Mouse (Mus musculus): Measurements from ENCODE around the gene Sytl2. TPM values are rescaled to one million over a fixed set of nuclear protein-coding genes. Genes with fewer than 3 reads are reported as not detected.
A peak's percentile ranks its signal among the peaks of the same experiment; 100 is the strongest.

The Sytl2 gene
- total and polyA plus RNA-seq, 3 experiments, result 0.85 TPM; not detected in 2

DNA sequence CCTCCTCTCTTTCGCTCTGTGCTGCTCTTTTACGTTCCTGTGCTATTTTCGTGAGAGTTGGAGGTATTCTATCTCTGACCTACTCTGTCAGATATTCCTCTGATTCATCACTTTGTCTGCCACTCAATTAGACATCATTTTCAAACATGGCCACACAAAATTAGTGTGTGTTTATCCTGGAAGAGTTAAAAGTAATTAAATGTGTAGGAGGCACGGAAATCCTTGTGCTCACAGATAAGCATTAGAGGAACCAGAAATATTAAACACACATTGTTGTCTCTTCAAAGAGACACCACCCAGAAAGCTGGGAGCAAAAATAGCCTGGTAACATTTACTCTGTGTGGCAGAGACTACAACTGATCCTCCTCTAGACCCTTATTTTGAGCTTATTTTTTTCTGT lies 138.0 kb downstream of the Sytl2 start:
- H3K9ac ChIP-seq (ENCODE audit: insufficient read depth, low read depth), result no peak overlapping the region
- H3K4me1 ChIP-seq (ENCODE audit: control insufficient read depth in 1 of 2, insufficient read depth in 2 of 2), result peaks cover 4 to 6% of the 10 kb centered on the region in 2 experiments; a peak in 2 of 4 replicates
- in situ Hi-C loops (cut with MboI; ENCODE audit: low pct_ligation_motif_present, low pct_unique_long_range_greater_than_20kb, low sequenced_read_pairs), result loop anchor here (25.0 kb wide), 1 partner anchor 428 kb away; no protein-coding TSS in a partner anchor
- no peak overlapping the region for H3K4me3 ChIP-seq (replicated peaks in 1 of 3; ENCODE audit: low read depth in 2 of 3, low read length in 2 of 3, poor library complexity in 1 of 3)
- peaks cover 0 to 8% of the 10 kb centered on the region in 2 experiments for H3K36me3 ChIP-seq (replicated peaks in 1 of 2; ENCODE audit: control insufficient read depth in 1 of 2, insufficient read depth in 1 of 2, low read length in 1 of 2)
- H3K9me3 ChIP-seq (replicated peaks; ENCODE audit: low read length), result no peaks in the 10 kb centered on the region
- no peak for TF ChIP-seq E2F4 (IDR thresholded peaks at IDR 0.05; ENCODE audit: insufficient replicate concordance, low read depth, low read length)
- dilution Hi-C loops (cut with MboI; ENCODE audit: extremely low pct_ligation_motif_present, extremely low pct_unique_long_range_greater_than_20kb, low sequenced_read_pairs), result no loop called here
- no peak for DNase-seq (ENCODE audit: extremely low read depth)
- peaks cover 20% of the 10 kb centered on the region for H3K79me2 ChIP-seq (replicated peaks; ENCODE audit: control insufficient read depth, extremely low read depth, insufficient read depth, poor library complexity, severe bottlenecking)
- H3K27ac ChIP-seq (ENCODE audit: insufficient read depth, low read depth), result no peak overlapping the region
- no peak overlapping the region for H3K4me2 ChIP-seq (ENCODE audit: insufficient read depth, low read depth, poor library complexity, severe bottlenecking)
- H3K27me3 ChIP-seq (replicated peaks), result no peaks in the 10 kb centered on the region

DNA sequence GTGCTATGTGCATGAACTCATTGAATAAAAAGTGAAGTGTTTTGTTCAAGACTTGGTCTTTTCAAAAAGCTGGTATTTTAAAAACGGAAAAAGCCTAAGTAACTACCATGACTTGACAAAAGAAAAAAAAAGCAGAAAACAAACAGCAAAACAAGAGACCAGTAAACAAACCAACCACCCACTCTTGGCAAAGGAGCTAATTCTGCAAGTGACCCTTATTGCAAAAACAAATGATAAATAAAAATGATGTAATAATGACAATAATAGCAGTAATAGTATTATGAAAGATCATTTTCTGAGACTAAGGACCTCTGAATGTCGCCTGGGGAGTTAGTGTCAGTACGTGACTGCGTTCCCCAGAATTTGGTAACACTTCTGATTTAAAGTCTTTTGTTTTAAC lies 140.0 kb downstream of the Sytl2 start:
- H3K27ac ChIP-seq (ENCODE audit: insufficient read depth, low read depth), result no peak overlapping the region
- in situ Hi-C loops (cut with MboI; ENCODE audit: low pct_ligation_motif_present, low pct_unique_long_range_greater_than_20kb, low sequenced_read_pairs), result loop anchor here (25.0 kb wide), 1 partner anchor 430 kb away; no protein-coding TSS in a partner anchor
- H3K4me1 ChIP-seq (ENCODE audit: control insufficient read depth in 1 of 2, insufficient read depth in 2 of 2), result peaks cover 4 to 12% of the 10 kb centered on the region in 2 experiments; a peak in 2 of 4 replicates
- peak overlapping the region; percentile 61 for H3K4me2 ChIP-seq (ENCODE audit: insufficient read depth, low read depth, poor library complexity, severe bottlenecking)
- peaks cover 0 to 13% of the 10 kb centered on the region in 2 experiments for H3K36me3 ChIP-seq (replicated peaks in 1 of 2; ENCODE audit: control insufficient read depth in 1 of 2, insufficient read depth in 1 of 2, low read length in 1 of 2)
- no peak for DNase-seq (ENCODE audit: extremely low read depth)
- no peak for TF ChIP-seq MXI1 (IDR thresholded peaks at IDR 0.05; ENCODE audit: low read depth, low read length)
- TF ChIP-seq CHD1 (IDR thresholded peaks at IDR 0.05; ENCODE audit: low read depth, low read length), result peak; percentile 77; the same call in 1 of the 2 replicates
- no peak for TF ChIP-seq ZC3H11A (IDR thresholded peaks at IDR 0.05; ENCODE audit: low read depth, low read length)
- TF ChIP-seq MYC (IDR thresholded peaks at IDR 0.05; ENCODE audit: low read depth, low read length), result 0 out of 2 replicates have a peak, but pooled peaks have one; percentile 4
- no peak for TF ChIP-seq JUN (IDR thresholded peaks at IDR 0.05; ENCODE audit: insufficient read depth, low read depth, low read length)
- 0 out of 2 replicates have a peak, but pooled peaks have one; percentile 32 for TF ChIP-seq MAZ (IDR thresholded peaks at IDR 0.05; ENCODE audit: low read depth, low read length)
- TF ChIP-seq MEF2A (IDR thresholded peaks at IDR 0.05; ENCODE audit: borderline replicate concordance, low read depth, low read length), result peak; percentile 3; the same call in 1 of the 2 replicates
- no peaks in the 10 kb centered on the region for H3K9me3 ChIP-seq (replicated peaks; ENCODE audit: low read length)
- dilution Hi-C loops (cut with MboI; ENCODE audit: extremely low pct_ligation_motif_present, extremely low pct_unique_long_range_greater_than_20kb, low sequenced_read_pairs), result no loop called here
- H3K27me3 ChIP-seq (replicated peaks), result no peaks in the 10 kb centered on the region
- H3K9ac ChIP-seq (ENCODE audit: insufficient read depth, low read depth), result peak overlapping the region; percentile 50; the same call in 1 of the 2 replicates
- H3K79me2 ChIP-seq (replicated peaks; ENCODE audit: control insufficient read depth, extremely low read depth, insufficient read depth, poor library complexity, severe bottlenecking), result peaks cover 27% of the 10 kb centered on the region
- H3K4me3 ChIP-seq (replicated peaks in 1 of 3; ENCODE audit: low read depth in 2 of 3, low read length in 2 of 3, poor library complexity in 1 of 3), result peak overlapping the region in 2 of 3 experiments; percentile 77 to 94

DNA sequence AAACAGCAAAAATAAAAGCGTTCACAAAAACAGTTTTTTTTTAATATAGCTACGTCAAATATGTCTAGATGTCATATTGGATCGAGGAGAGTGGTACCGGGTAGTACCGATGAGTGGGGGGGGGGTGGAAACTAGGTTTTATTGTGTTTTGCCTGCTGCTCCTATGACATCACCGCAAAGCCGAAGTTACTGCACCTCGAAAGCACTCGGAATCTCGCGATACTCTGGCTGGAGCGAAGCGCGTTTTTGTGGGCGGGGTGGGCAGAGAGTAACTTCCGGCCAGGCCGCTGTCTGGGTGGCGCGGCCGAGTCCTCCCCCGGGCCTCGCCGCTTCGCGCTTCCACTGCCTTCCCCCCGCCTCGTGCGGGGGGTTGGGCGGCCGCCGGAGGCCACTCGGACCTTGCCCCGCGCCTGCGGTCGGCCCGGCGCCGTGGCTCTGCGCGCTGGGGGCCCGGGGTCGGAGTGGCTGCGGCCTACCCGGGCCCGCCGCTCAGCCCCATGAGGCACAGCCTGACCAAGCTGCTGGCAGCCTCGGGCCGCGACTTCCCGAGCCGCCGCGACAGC lies 140.5 kb downstream of the Sytl2 start, which contains the start of gene Crebzf:
Crebzf (plus strand) TSS at position 212 of the 563 bp plus-strand sequence.
- peak; percentile 98 for DNase-seq (ENCODE audit: extremely low read depth)
- peak; percentile 54; the same call in 1 of the 2 replicates for TF ChIP-seq IRF4 (IDR thresholded peaks at IDR 0.05; ENCODE audit: low read depth, low read length)
- TF ChIP-seq POLR2A (IDR thresholded peaks at IDR 0.05; ENCODE audit: low read depth, low read length), result peak; percentile 94
- TF ChIP-seq MEF2A (IDR thresholded peaks at IDR 0.05; ENCODE audit: borderline replicate concordance, low read depth, low read length), result no peak; the same call in 1 of the 2 replicates
- TF ChIP-seq ETS1 (conservative IDR thresholded peaks at IDR 0.05; ENCODE audit: low read depth, low read length), result peak; percentile 43
- no peak for TF ChIP-seq MAFK (IDR thresholded peaks at IDR 0.05; ENCODE audit: insufficient replicate concordance, low read length)
- TF ChIP-seq PAX5 (IDR thresholded peaks at IDR 0.05; ENCODE audit: low read length), result no peak
- TF ChIP-seq USF2 (conservative IDR thresholded peaks at IDR 0.05; ENCODE audit: low read depth, low read length), result no peak
- TF ChIP-seq ZMIZ1 (IDR thresholded peaks at IDR 0.05; ENCODE audit: low read depth, low read length), result peak; percentile 30; the same call in 1 of the 2 replicates
- no peak for TF ChIP-seq CHD1 (IDR thresholded peaks at IDR 0.05; ENCODE audit: low read depth, low read length)
- TF ChIP-seq MAX (IDR thresholded peaks at IDR 0.05; ENCODE audit: low read length), result no peak; the same call in 1 of the 2 replicates
- TF ChIP-seq HCFC1 (IDR thresholded peaks at IDR 0.05; ENCODE audit: low read depth, low read length), result peak; percentile 79
- peak; percentile 20; the same call in 1 of the 2 replicates for TF ChIP-seq E2F4 (IDR thresholded peaks at IDR 0.05; ENCODE audit: insufficient replicate concordance, low read depth, low read length)
- TF ChIP-seq MYC (IDR thresholded peaks at IDR 0.05; ENCODE audit: low read depth, low read length), result peak; percentile 60
- TF ChIP-seq CTCF (conservative IDR thresholded peaks at IDR 0.05 in 1 of 2, IDR thresholded peaks at IDR 0.05 in 1 of 2; ENCODE audit: low read depth in 2 of 2, low read length in 2 of 2), result no peak
- TF ChIP-seq RCOR1 (conservative IDR thresholded peaks at IDR 0.05; ENCODE audit: low read depth, low read length), result no peak
- no peak for TF ChIP-seq GABPA (IDR thresholded peaks at IDR 0.05; ENCODE audit: insufficient replicate concordance, low read depth, low read length)
- no peak for TF ChIP-seq SMC3 (IDR thresholded peaks at IDR 0.05; ENCODE audit: low read depth, low read length)
- peak; percentile 88 for TF ChIP-seq TBP (conservative IDR thresholded peaks at IDR 0.05; ENCODE audit: low read depth, low read length)
- no peak for TF ChIP-seq USF1 (IDR thresholded peaks at IDR 0.05; ENCODE audit: low read depth, low read length)

More for the DNA sequence above, 140.5 kb downstream of the Sytl2 start, which contains the start of gene Crebzf:
- H3K9me3 ChIP-seq (replicated peaks; ENCODE audit: low read length), result no peaks in the 10 kb centered on the region
- in situ Hi-C loops (cut with MboI; ENCODE audit: low pct_ligation_motif_present, low pct_unique_long_range_greater_than_20kb, low sequenced_read_pairs), result loop anchor here (25.0 kb wide), 1 partner anchor 430 kb away; no protein-coding TSS in a partner anchor
- H3K9ac ChIP-seq (ENCODE audit: insufficient read depth, low read depth), result peak within 1 kb of the TSS; percentile 99
- dilution Hi-C loops (cut with MboI; ENCODE audit: extremely low pct_ligation_motif_present, extremely low pct_unique_long_range_greater_than_20kb, low sequenced_read_pairs), result no loop called here
- peaks cover 31% of the 10 kb centered on the region for H3K79me2 ChIP-seq (replicated peaks; ENCODE audit: control insufficient read depth, extremely low read depth, insufficient read depth, poor library complexity, severe bottlenecking)
- H3K36me3 ChIP-seq (replicated peaks in 1 of 2; ENCODE audit: control insufficient read depth in 1 of 2, insufficient read depth in 1 of 2, low read length in 1 of 2), result peaks cover 2 to 19% of the 10 kb centered on the region in 2 experiments
- H3K27me3 ChIP-seq (replicated peaks), result no peaks in the 10 kb centered on the region
- H3K4me1 ChIP-seq (ENCODE audit: control insufficient read depth in 1 of 2, insufficient read depth in 2 of 2), result peaks cover 3 to 16% of the 10 kb centered on the region in 2 experiments; a peak in 2 of 4 replicates
- H3K4me2 ChIP-seq (ENCODE audit: insufficient read depth, low read depth, poor library complexity, severe bottlenecking), result peak within 1 kb of the TSS; percentile 94
- peak within 1 kb of the TSS; percentile 70 for H3K27ac ChIP-seq (ENCODE audit: insufficient read depth, low read depth)
- H3K4me3 ChIP-seq (replicated peaks in 1 of 3; ENCODE audit: low read depth in 2 of 3, low read length in 2 of 3, poor library complexity in 1 of 3), result peak within 1 kb of the TSS; percentile 77 to 100 (median 94)
